Mouse (Mus musculus) embryonic facial prominence, embryonic 12.5 days (tissue): ENCODE data around the gene Irgm1. TPM values are rescaled to one million over a fixed set of nuclear protein-coding genes. Genes with fewer than 3 reads are reported as not detected.
"Not testable (repeated sequence)": the region's sequence is repeated elsewhere in the genome, so short reads cannot be mapped to it uniquely, and the experiment has no call there.

Experiments used
- ATAC-seq: fragments of 200-750 bp; cut with Nextera tagmentation; 2 replicates; pipeline ENCODE4 v1.8.0; 2017; ENCODE audit not compliant: insufficient number of reproducible peaks, insufficient read depth, low FRiP score, low TSS enrichment
- H3K27ac ChIP-seq: fragments of 300-500 bp; sonication (generic); 2 replicates; pipeline ENCODE4 v1.5.1; 2016; ENCODE audit warnings: mild to moderate bottlenecking
- H3K27me3 ChIP-seq: fragments of 300-500 bp; sonication (generic); 2 replicates; pipeline ENCODE4 v1.6.1; 2016; ENCODE audit warnings: mild to moderate bottlenecking, moderate library complexity
- H3K36me3 ChIP-seq: fragments of 300-500 bp; sonication (generic); 2 replicates; pipeline ENCODE4 v1.6.1; 2016; ENCODE audit warnings: mild to moderate bottlenecking
- H3K4me1 ChIP-seq: fragments of 300-500 bp; sonication (generic); 2 replicates; pipeline ENCODE4 v1.6.1; 2016
- H3K4me2 ChIP-seq: fragments of 300-500 bp; sonication (generic); replicated peaks from 2 replicates; pipeline ENCODE4 v1.6.1; 2016; ENCODE audit warnings: mild to moderate bottlenecking, moderate library complexity
- H3K4me3 ChIP-seq: fragments of 300-500 bp; sonication (generic); 2 replicates; pipeline ENCODE4 v1.5.1; 2016; ENCODE audit warnings: mild to moderate bottlenecking
- H3K9ac ChIP-seq: fragments of 300-500 bp; sonication (generic); 2 replicates; pipeline ENCODE4 v1.6.1; 2016; ENCODE audit warnings: mild to moderate bottlenecking, moderate library complexity
- H3K9me3 ChIP-seq: fragments of 300-500 bp; sonication (generic); 2 replicates; pipeline ENCODE4 v1.6.1; 2016; ENCODE audit warnings: mild to moderate bottlenecking, moderate library complexity
- WGBS: fragments of 180-500 bp; shearing (Covaris S2); methylation state at CpG from one replicate; pipeline ENCODE4 v1.1.7; 2016; 5-methylcytosine and 5-hydroxymethylcytosine counted together
- polyA plus RNA-seq: library from polyadenylated mRNA; unstranded; fragments of >200 nt; fragmentation: Nextera tagmentation; extraction: Ambion mirVana; gene quantifications from 2 replicates; pipeline ENCODE4 v1.2.1, GENCODE M21; 2016

The Irgm1 gene
- polyA plus RNA-seq, 1 experiment from 2014 or later, result 3.5 TPM

DNA sequence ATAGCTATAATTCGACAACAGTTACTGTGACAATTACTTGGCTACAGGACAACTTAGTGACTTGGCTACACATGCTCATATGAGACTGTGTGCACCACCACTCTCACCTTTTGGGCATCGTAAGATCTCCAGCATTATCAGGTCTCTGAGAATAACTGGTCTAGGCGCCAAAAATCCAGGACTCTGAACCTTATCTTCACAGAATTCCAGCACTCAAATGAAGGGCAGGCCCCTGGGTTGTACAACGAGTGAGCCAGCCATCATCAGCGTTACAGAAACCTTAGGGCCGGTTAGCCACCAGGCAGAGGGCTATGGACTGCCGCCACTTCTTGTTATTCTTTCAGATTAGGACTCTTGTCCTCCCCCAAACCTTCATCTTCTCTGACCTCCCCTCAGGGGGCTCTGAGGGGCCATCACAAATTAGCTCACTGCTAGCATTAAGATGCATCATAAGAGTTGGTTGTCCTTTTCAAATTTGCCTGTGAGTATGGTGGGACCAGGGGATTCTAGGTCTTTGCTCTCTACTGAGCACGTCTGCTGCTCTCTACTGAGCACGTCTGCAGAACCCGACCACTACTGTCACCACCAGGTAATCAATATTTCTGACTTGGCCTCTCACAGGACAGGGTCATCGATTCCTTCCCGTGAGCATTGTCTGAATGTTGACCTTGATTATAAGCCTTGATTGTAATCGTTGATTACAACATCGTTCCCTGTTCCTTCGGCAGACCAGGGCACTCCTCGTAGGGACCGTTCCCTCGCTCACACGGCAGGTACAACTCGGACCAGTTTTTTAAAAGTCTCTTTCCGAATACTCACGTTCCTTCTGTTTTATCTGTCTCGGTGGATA lies 18.6 kb downstream of the Irgm1 start:
- Histone ChIP-seq H3K36me3 (no peaks in the 10 kb centered on the region), H3K27ac (no peak overlapping the region), H3K4me1 (peaks cover 12% of the 10 kb centered on the region; the same call in 1 of the 2 replicates), H3K9me3 (no peaks in the 10 kb centered on the region), H3K4me3 (peak overlapping the region; percentile 71), H3K27me3 (peaks cover 15% of the 10 kb centered on the region), H3K4me2 (peak overlapping the region; percentile 87), H3K9ac (peak overlapping the region; percentile 36)
- no peak for ATAC-seq
- 8% methylated on average over 23 of the region's 23 CpGs for WGBS

DNA sequence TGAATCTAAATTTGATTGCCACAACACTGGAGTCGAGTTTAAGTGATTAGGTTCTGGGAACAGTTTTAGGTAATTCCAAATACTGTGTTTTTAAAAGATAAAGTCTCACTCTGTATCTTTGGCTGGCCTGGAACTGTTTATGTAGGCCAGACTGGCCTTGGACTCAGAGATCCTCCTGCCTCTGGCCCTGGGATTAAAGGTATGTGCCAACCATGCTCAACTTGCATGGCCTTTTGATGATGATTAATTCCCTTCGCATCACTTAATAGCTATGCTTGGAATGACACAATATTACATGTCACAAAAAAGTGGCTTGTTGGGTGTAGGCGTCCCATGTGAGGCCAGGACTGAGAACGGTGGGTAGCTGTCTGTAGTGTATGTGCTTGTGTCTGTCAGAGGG lies 19.3 kb downstream of the Irgm1 start:
- ATAC-seq, result no peak
- H3K4me2 ChIP-seq, result peak overlapping the region; percentile 87; the same call in 1 of the 2 replicates

DNA sequence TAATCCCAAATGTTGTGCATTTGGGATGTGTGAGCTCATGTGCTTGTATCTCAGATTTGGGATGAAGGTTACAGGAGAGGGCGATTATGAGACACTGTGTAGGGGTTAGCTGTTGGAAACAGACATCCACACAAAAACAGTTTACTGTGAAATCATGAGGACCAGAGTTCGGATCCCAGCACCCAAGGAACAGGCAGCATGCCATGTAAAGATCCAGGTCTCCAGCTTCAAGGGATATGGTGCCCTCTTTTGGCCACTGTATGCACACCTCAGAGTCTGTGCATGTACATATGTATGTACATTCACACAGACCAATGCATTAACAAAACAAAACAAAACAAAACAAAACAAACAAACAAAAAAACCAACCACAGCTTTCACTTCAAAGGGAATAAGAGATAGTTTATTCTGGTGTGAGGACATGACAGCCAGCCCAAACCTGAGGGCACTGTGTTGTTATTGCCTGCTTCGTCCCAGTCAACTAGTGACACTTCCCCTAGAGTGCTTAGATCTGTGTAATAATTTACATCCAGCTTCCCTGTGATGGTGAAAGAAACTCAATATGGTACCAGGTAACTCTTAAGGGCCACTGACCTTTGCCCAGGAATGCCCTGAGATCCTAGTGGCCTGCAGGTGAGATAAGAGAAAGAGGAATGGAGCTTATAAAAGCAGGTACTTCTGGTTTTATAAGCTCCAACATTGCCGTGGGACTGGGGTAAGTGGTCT lies 20.1 kb downstream of the Irgm1 start:
- Histone ChIP-seq H3K27ac (no peak overlapping the region), H3K9me3 (no peaks in the 10 kb centered on the region), H3K4me1 (0 out of 2 replicates have a peak, but pooled peaks cover 9% of the 10 kb centered on the region), H3K27me3 (peaks cover 15% of the 10 kb centered on the region), H3K36me3 (no peaks in the 10 kb centered on the region), H3K4me2 (no peak overlapping the region), H3K9ac (no peak overlapping the region), H3K4me3 (no peak overlapping the region)
- WGBS, result 83% methylated on average over 4 of the region's 4 CpGs
- no peak for ATAC-seq

More for the DNA sequence above, 19.3 kb downstream of the Irgm1 start:
- Histone ChIP-seq H3K27me3 (peaks cover 15% of the 10 kb centered on the region), H3K9ac (no peak overlapping the region), H3K27ac (no peak overlapping the region), H3K9me3 (no peaks in the 10 kb centered on the region), H3K36me3 (no peaks in the 10 kb centered on the region), H3K4me1 (0 out of 2 replicates have a peak, but pooled peaks cover 9% of the 10 kb centered on the region), H3K4me3 (no peak overlapping the region)
- 78% methylated on average over 4 of the region's 4 CpGs for WGBS

DNA sequence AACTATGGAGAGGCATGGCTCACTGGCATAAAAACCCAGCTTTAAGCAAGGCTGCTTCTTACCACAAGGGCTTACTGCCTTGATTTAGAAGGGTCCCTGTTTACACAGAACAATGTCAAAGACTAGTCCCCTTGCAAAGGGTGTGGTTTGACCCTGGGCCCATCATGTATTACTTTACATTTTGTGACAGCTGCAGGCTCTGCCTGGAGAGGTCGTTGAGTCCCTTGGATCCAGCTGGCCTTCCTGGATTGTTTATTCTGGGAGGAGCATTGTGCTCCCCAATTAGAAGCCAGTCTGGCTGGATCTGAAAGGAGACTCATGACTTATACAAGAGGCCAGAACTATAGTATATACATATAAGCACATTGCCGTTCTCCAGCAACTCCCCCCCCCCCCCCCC lies 21.2 kb downstream of the Irgm1 start:
- no peak for ATAC-seq
- no peak overlapping the region for H3K9ac ChIP-seq
- H3K4me2 ChIP-seq, result no peak overlapping the region
- no peaks in the 10 kb centered on the region for H3K36me3 ChIP-seq
- H3K27me3 ChIP-seq, result peaks cover 15% of the 10 kb centered on the region
- no peaks in the 10 kb centered on the region for H3K9me3 ChIP-seq
- H3K4me3 ChIP-seq, result no peak overlapping the region
- H3K27ac ChIP-seq, result no peak overlapping the region
- 47% methylated on average over 2 of the region's 2 CpGs for WGBS
- 0 out of 2 replicates have a peak, but pooled peaks cover 9% of the 10 kb centered on the region for H3K4me1 ChIP-seq

DNA sequence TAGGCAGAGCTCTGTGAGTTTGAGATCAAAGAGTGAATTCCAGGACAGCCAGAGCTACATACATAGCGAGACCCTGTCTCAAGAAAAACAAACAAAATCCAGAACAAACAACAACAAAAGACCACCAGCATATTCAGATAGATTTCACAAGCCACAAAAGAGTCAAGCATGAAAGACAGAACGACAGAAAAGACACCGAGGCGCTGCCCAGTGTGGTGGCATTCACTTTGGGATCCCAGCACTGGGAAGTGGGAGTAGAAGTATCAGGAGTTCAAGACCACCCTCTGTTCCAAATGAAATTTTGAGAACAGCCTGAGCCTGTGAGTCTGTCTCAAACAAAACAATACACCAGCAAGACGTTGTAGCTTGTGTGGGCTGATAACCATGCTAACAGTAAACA lies 24.6 kb downstream of the Irgm1 start:
- Histone ChIP-seq H3K4me1 (no peaks in the 10 kb centered on the region), H3K27ac (no peak overlapping the region), H3K27me3 (peaks cover 15% of the 10 kb centered on the region), H3K9me3 (no peaks in the 10 kb centered on the region), H3K9ac (no peak overlapping the region), H3K4me3 (no peak overlapping the region), H3K36me3 (no peaks in the 10 kb centered on the region), H3K4me2 (no peak overlapping the region)
- no peak for ATAC-seq
- 63% methylated on average over 5 of the region's 5 CpGs for WGBS

DNA sequence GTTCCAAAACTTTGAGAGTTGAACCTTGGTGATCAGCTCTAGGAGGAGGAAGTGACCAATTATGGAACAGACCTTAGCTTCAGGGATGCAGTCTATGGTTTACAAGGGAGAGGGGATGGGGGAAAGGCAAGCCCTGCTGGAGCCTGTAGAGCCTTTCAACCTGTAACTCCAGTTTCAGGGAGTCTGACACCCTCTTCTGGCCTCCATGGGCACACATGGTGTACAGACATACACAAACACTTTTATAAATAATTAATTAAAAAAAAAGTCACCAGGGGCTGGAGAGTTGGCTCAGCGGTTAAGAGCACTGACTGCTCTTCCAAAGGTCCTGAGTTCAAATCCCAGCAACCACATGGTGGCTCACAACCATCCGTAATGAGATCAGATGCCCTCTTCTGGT lies 25.1 kb downstream of the Irgm1 start:
- not testable (repeated sequence) for H3K4me2 ChIP-seq, H3K27ac ChIP-seq, H3K9ac ChIP-seq, H3K9me3 ChIP-seq, H3K4me3 ChIP-seq, H3K36me3 ChIP-seq, H3K4me1 ChIP-seq, ATAC-seq
- WGBS, result 80% methylated on average over 2 of the region's 2 CpGs
- peaks cover 15% of the 10 kb centered on the region for H3K27me3 ChIP-seq

DNA sequence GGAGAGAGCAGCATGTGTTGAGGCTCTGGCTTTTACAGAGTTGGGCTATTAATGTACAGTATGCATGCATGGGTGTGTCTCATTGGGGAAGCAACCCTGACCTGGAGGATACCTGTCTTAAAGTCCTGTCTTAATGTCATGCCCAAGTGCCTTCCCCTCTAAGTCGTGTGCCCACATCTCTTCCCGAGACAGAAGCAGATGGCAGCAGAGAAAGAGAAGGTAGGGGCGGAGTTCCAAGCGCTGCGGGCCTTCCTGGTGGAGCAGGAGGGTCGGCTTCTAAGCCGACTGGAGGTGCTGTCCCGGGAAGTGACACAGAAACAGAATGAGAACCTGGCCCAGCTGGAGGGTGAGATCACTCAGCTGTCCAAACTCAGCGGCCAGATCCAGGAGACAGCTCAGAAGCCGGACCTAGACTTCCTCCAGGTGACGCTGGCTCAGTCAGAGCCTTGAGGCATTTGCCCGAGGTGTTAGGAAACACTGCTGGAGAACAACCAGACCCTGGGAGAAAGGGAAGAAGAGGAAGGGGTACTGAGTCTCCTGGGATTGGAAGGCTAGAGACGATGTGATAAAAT lies 26.2 kb downstream of the Irgm1 start:
- Histone ChIP-seq H3K4me2 (no peak overlapping the region), H3K27me3 (peaks cover 15% of the 10 kb centered on the region), H3K27ac (no peak overlapping the region), H3K36me3 (no peaks in the 10 kb centered on the region), H3K9me3 (no peaks in the 10 kb centered on the region), H3K9ac (no peak overlapping the region), H3K4me1 (no peaks in the 10 kb centered on the region), H3K4me3 (no peak overlapping the region)
- WGBS, result 37% methylated on average over 13 of the region's 13 CpGs
- ATAC-seq, result no peak

DNA sequence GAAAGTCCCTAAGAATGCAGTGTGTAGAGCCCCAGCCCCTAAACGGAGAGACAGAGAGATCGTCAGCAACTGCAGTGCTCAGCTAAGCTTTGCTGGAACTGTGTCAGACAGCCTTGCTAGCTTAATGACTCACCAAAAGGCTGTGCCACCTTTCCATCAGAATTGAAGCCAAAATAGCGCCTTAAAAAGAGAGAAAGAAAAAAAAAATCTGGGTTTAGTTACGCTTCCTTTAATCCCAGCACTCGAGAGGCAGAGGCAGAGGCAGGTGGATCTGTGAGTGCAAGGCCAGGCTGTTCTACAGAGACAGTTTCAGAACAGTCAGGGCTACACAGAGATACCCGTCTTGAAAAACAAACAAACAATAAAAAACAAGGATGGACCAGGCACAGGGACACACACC lies 27.2 kb downstream of the Irgm1 start:
- no peak overlapping the region for H3K27ac ChIP-seq
- H3K4me1 ChIP-seq, result no peaks in the 10 kb centered on the region
- no peaks in the 10 kb centered on the region for H3K9me3 ChIP-seq
- H3K36me3 ChIP-seq, result no peaks in the 10 kb centered on the region
- ATAC-seq, result no peak
- no peak overlapping the region for H3K9ac ChIP-seq
- no peak overlapping the region for H3K4me2 ChIP-seq
- H3K27me3 ChIP-seq, result peaks cover 12% of the 10 kb centered on the region
- 56% methylated on average over 6 of the region's 6 CpGs for WGBS
- no peak overlapping the region for H3K4me3 ChIP-seq

DNA sequence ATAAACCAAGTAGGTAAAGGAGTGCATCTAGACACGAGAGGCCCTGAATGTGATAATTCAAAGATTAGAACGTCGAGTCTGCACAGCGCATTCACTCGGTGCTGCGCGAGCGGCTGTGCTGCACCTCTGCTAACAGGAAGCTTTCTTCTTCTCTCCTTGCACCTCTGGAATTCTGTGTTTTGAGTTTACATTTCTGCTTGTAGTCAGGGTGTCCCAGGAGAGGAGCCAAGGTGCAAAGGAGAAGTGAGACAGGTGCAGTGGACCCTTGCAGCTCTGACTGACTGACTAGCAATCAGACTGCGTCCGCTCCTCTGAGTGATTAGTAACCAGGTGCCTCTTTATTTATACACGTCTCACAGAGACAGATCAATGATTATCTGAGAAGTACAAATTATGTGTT lies 28.3 kb downstream of the Irgm1 start:
- Histone ChIP-seq H3K27me3 (peaks cover 11% of the 10 kb centered on the region; the same call in 1 of the 2 replicates), H3K4me2 (no peak overlapping the region), H3K9me3 (no peaks in the 10 kb centered on the region), H3K36me3 (no peaks in the 10 kb centered on the region), H3K4me3 (no peak overlapping the region), H3K4me1 (0 out of 2 replicates have a peak, but pooled peaks cover 4% of the 10 kb centered on the region), H3K27ac (no peak overlapping the region), H3K9ac (no peak overlapping the region)
- no peak for ATAC-seq
- WGBS, result 83% methylated on average over 11 of the region's 11 CpGs

DNA sequence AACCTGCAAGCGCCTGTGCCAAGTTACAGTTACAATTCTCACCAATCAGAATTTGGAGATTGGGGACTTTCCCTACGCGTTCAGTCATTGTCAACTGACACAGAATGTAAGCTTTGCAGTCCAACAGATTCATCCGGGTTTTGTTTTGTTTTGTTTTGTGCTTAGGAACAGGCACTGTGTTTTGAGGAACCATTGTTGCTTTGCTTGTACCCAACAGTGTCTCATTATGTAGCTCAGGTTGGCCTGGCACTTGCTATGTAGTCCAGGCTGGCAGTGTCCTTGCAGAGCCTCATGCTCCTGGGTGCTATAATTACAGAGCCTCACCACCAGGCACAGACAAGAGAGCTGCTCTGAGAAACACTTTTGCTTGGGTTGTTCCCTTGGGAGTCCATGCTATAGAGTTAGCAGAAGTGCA lies 29.1 kb downstream of the Irgm1 start:
- 0 out of 2 replicates have a peak, but pooled peaks cover 4% of the 10 kb centered on the region for H3K4me1 ChIP-seq
- peaks cover 12% of the 10 kb centered on the region; the same call in 1 of the 2 replicates for H3K27me3 ChIP-seq
- no peak overlapping the region for H3K27ac ChIP-seq
- H3K4me2 ChIP-seq, result no peak overlapping the region
- no peaks in the 10 kb centered on the region for H3K36me3 ChIP-seq
- H3K4me3 ChIP-seq, result no peak overlapping the region
- no peak for ATAC-seq
- no peak overlapping the region for H3K9ac ChIP-seq
- WGBS, result 80% methylated on average over 4 of the region's 4 CpGs
- no peaks in the 10 kb centered on the region for H3K9me3 ChIP-seq

DNA sequence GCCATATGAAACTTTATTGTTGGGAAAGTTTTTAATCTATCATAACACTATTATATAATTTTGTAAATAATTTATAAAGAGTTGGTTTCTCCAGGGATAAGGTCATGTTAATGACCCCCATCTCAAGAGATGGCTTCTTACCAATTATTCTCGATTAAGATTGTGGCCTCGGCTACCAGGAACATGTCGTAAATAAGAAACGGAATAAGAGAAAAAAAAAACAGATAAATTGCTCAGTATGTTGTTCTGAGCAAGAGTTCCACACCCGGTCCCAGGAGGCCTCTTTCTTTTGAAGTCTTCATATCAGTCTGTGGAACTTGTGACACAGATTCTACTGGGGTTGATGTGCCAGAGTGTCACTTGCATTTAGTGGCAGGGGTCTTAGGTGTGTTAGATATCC lies 30.3 kb downstream of the Irgm1 start:
- Histone ChIP-seq H3K4me2 (no peak overlapping the region), H3K9me3 (no peaks in the 10 kb centered on the region), H3K4me3 (no peak overlapping the region), H3K9ac (no peak overlapping the region), H3K27ac (no peak overlapping the region), H3K4me1 (0 out of 2 replicates have a peak, but pooled peaks cover 6% of the 10 kb centered on the region), H3K27me3 (peaks cover 20% of the 10 kb centered on the region; the same call in 1 of the 2 replicates), H3K36me3 (no peaks in the 10 kb centered on the region)
- 85% methylated on average over 5 of the region's 5 CpGs for WGBS
- no peak for ATAC-seq
